Mouse (Mus musculus) forebrain, embryonic 10.5 days (tissue): ENCODE data around the gene Notch4. TPM values are rescaled to one million over a fixed set of nuclear protein-coding genes. Genes with fewer than 3 reads are reported as not detected.
A peak's percentile ranks its signal among the peaks of the same experiment; 100 is the strongest.

Source experiments
- DNase-seq: peaks from one replicate; pipeline ENCODE4 v3.0.0-alpha.2; 2017; ENCODE audit warnings: low spot score; ENCODE audit errors: extremely low spot score
- H3K27ac ChIP-seq: fragments of 300-500 bp; sonication (generic); 2 replicates; pipeline ENCODE4 v1.5.1; 2016; ENCODE audit warnings: mild to moderate bottlenecking
- H3K27me3 ChIP-seq: fragments of 300-500 bp; sonication (generic); 2 replicates; pipeline ENCODE4 v1.6.1; 2016; ENCODE audit warnings: mild to moderate bottlenecking; ENCODE audit not compliant: poor library complexity, severe bottlenecking
- H3K36me3 ChIP-seq: fragments of 300-500 bp; sonication (generic); replicated peaks from 2 replicates; pipeline ENCODE4 v1.6.1; 2016; ENCODE audit warnings: mild to moderate bottlenecking, moderate library complexity
- H3K4me1 ChIP-seq: fragments of 300-500 bp; sonication (generic); 2 replicates; pipeline ENCODE4 v1.6.1; 2016
- H3K4me3 ChIP-seq: fragments of 300-500 bp; sonication (generic); 2 replicates; pipeline ENCODE4 v1.5.1; 2016; ENCODE audit warnings: mild to moderate bottlenecking, moderate library complexity
- H3K9me3 ChIP-seq: fragments of 300-500 bp; sonication (generic); 2 replicates; pipeline ENCODE4 v1.6.1; 2016; ENCODE audit warnings: mild to moderate bottlenecking, moderate library complexity
- WGBS: fragments of 180-500 bp; shearing (Covaris S2); methylation state at CpG from one replicate; pipeline ENCODE4 v1.1.7; 2016; 5-methylcytosine and 5-hydroxymethylcytosine counted together
- polyA plus RNA-seq: library from polyadenylated mRNA; unstranded; fragments of >200 nt; fragmentation: Nextera tagmentation; extraction: Ambion mirVana; gene quantifications from 2 replicates; pipeline ENCODE4 v1.2.1, GENCODE M21; 2016

Notch4 gene
- polyA plus RNA-seq, 1 experiment from 2014 or later, result 6.1 TPM

- peaks cover 60% of the 10 kb centered on the region for H3K4me1 ChIP-seq
- no peaks in the 10 kb centered on the region for H3K9me3 ChIP-seq
- peaks cover 43% of the 10 kb centered on the region for H3K36me3 ChIP-seq
These were observed 40.0 kb downstream of the Notch4 start, which contains the start of gene Agpat1 for GRCm38 (mm10) chr17:34604061-34604508. Gene Agpat1, plus strand, starts transcription at chr17:34604262.

GRCm38 (mm10) chr17:34604511-34605237 is 40.6 kb downstream of the Notch4 start:
- Histone ChIP-seq H3K36me3 (peaks cover 41% of the 10 kb centered on the region), H3K9me3 (no peaks in the 10 kb centered on the region), H3K27me3 (no peaks in the 10 kb centered on the region), H3K4me1 (peaks cover 57% of the 10 kb centered on the region), H3K4me3 (peak overlapping the region; percentile 70), H3K27ac (peak overlapping the region; percentile 93)
- no peak for DNase-seq
- WGBS, result 17% methylated on average over 24 of the region's 24 CpGs

More at GRCm38 (mm10) chr17:34604061-34604508, 40.0 kb downstream of the Notch4 start, which contains the start of gene Agpat1:
- Histone ChIP-seq H3K4me3 (peak within 1 kb of the TSS; percentile 70), H3K27ac (peak within 1 kb of the TSS; percentile 93), H3K27me3 (no peaks in the 10 kb centered on the region)
- peak; percentile 100 for DNase-seq
- WGBS, result under 1% methylated on average over 35 of the region's 35 CpGs

GRCm38 (mm10) chr17:34605609-34606008 is 41.5 kb downstream of the Notch4 start:
- peak; percentile 93 for DNase-seq
- Histone ChIP-seq H3K27ac (peak overlapping the region; percentile 93), H3K4me3 (peak overlapping the region; percentile 70), H3K4me1 (peaks cover 57% of the 10 kb centered on the region), H3K36me3 (peaks cover 41% of the 10 kb centered on the region), H3K9me3 (no peaks in the 10 kb centered on the region), H3K27me3 (no peaks in the 10 kb centered on the region)
- under 1% methylated on average over 24 of the region's 30 CpGs for WGBS

GRCm38 (mm10) chr17:34606186-34607039 is 42.3 kb downstream of the Notch4 start:
- peak overlapping the region; percentile 70 for H3K4me3 ChIP-seq
- peak overlapping the region; percentile 93 for H3K27ac ChIP-seq
- DNase-seq, result no peak
- H3K36me3 ChIP-seq, result peaks cover 41% of the 10 kb centered on the region
- H3K4me1 ChIP-seq, result peaks cover 57% of the 10 kb centered on the region
- WGBS, result 19% methylated on average over 32 of the region's 32 CpGs
- H3K27me3 ChIP-seq, result no peaks in the 10 kb centered on the region
- H3K9me3 ChIP-seq, result no peaks in the 10 kb centered on the region

- H3K36me3 ChIP-seq, result peaks cover 49% of the 10 kb centered on the region
- peaks cover 43% of the 10 kb centered on the region for H3K4me1 ChIP-seq
- 0 out of 2 replicates have a peak overlapping the region, but pooled peaks have one; percentile 5 for H3K4me3 ChIP-seq
- H3K27ac ChIP-seq, result no peak overlapping the region
- 94% methylated on average over 7 of the region's 7 CpGs for WGBS
- DNase-seq, result no peak
- no peaks in the 10 kb centered on the region for H3K27me3 ChIP-seq
- H3K9me3 ChIP-seq, result no peaks in the 10 kb centered on the region
These were observed 43.9 kb downstream of the Notch4 start for GRCm38 (mm10) chr17:34607997-34608396.

GRCm38 (mm10) chr17:34611050-34611449 is 47.0 kb downstream of the Notch4 start:
- Histone ChIP-seq H3K4me1 (peaks cover 34% of the 10 kb centered on the region), H3K27ac (no peak overlapping the region), H3K36me3 (peaks cover 79% of the 10 kb centered on the region), H3K9me3 (no peaks in the 10 kb centered on the region), H3K27me3 (no peaks in the 10 kb centered on the region), H3K4me3 (no peak overlapping the region)
- 93% methylated on average over 8 of the region's 8 CpGs for WGBS
- DNase-seq, result no peak

GRCm38 (mm10) chr17:34613054-34613645 is 49.1 kb downstream of the Notch4 start:
- peaks cover 22% of the 10 kb centered on the region for H3K4me1 ChIP-seq
- peaks cover 85% of the 10 kb centered on the region for H3K36me3 ChIP-seq
- H3K4me3 ChIP-seq, result no peak overlapping the region
- H3K9me3 ChIP-seq, result no peaks in the 10 kb centered on the region
- H3K27ac ChIP-seq, result no peak overlapping the region
- WGBS, result 86% methylated on average over 11 of the region's 11 CpGs
- no peaks in the 10 kb centered on the region for H3K27me3 ChIP-seq
- no peak for DNase-seq

GRCm38 (mm10) chr17:34613830-34614229 is 49.8 kb downstream of the Notch4 start:
- H3K36me3 ChIP-seq, result peaks cover 78% of the 10 kb centered on the region
- H3K4me3 ChIP-seq, result no peak overlapping the region
- peaks cover 15% of the 10 kb centered on the region for H3K4me1 ChIP-seq
- no peaks in the 10 kb centered on the region for H3K27me3 ChIP-seq
- H3K27ac ChIP-seq, result no peak overlapping the region
- H3K9me3 ChIP-seq, result no peaks in the 10 kb centered on the region
- WGBS, result 92% methylated on average over 10 of the region's 10 CpGs
- DNase-seq, result no peak

- peaks cover 70% of the 10 kb centered on the region for H3K36me3 ChIP-seq
- H3K4me1 ChIP-seq, result peaks cover 14% of the 10 kb centered on the region
- peak within 1 kb of the TSS; percentile 0; the same call in 1 of the 2 replicates for H3K4me3 ChIP-seq
- no peaks in the 10 kb centered on the region for H3K9me3 ChIP-seq
- H3K27ac ChIP-seq, result peak within 1 kb of the TSS; percentile 56; the same call in 1 of the 2 replicates
- WGBS, result 65% methylated on average over 6 of the region's 6 CpGs
- no peaks in the 10 kb centered on the region for H3K27me3 ChIP-seq
- DNase-seq, result no peak
These were observed 51.8 kb downstream of the Notch4 start, which contains the start of gene Egfl8 for GRCm38 (mm10) chr17:34615871-34616270. Gene Egfl8, minus strand, starts transcription at chr17:34615971.

- Histone ChIP-seq H3K36me3 (peaks cover 70% of the 10 kb centered on the region), H3K27me3 (no peaks in the 10 kb centered on the region), H3K27ac (no peak overlapping the region), H3K4me3 (no peak overlapping the region), H3K9me3 (no peaks in the 10 kb centered on the region), H3K4me1 (peaks cover 14% of the 10 kb centered on the region)
- 19% methylated on average over 6 of the region's 6 CpGs for WGBS
- no peak for DNase-seq
These were observed 54.9 kb downstream of the Notch4 start for GRCm38 (mm10) chr17:34618999-34619398.

GRCm38 (mm10) chr17:34621006-34621405 is 56.9 kb downstream of the Notch4 start:
- no peaks in the 10 kb centered on the region for H3K27me3 ChIP-seq
- no peak overlapping the region for H3K27ac ChIP-seq
- H3K9me3 ChIP-seq, result no peaks in the 10 kb centered on the region
- 93% methylated on average over 8 of the region's 8 CpGs for WGBS
- H3K36me3 ChIP-seq, result peaks cover 62% of the 10 kb centered on the region
- DNase-seq, result no peak
- H3K4me1 ChIP-seq, result peaks cover 13% of the 10 kb centered on the region
- H3K4me3 ChIP-seq, result no peak overlapping the region

- H3K4me1 ChIP-seq, result peaks cover 21% of the 10 kb centered on the region
- no peak for DNase-seq
- H3K27me3 ChIP-seq, result peaks cover 2% of the 10 kb centered on the region; the same call in 1 of the 2 replicates
- 90% methylated on average over 9 of the region's 9 CpGs for WGBS
- H3K36me3 ChIP-seq, result peaks cover 47% of the 10 kb centered on the region
- no peaks in the 10 kb centered on the region for H3K9me3 ChIP-seq
- no peak overlapping the region for H3K4me3 ChIP-seq
- no peak overlapping the region for H3K27ac ChIP-seq
These were observed 59.1 kb downstream of the Notch4 start for GRCm38 (mm10) chr17:34623161-34623560.
